Mouse (Mus musculus) mouse embryonic stem cell (cell line): ENCODE data around the gene Tk1.

Experiments
- in situ Hi-C, 2 experiments: fragments of 300-500 bp; cut with MboI; formaldehyde crosslinking; loops; 1 replicate in 1 of 2; 3 replicates in 1 of 2; pipeline ENCODE4 v1.14.3; 2019 to 2020; ENCODE audit warnings: low sequenced_read_pairs in 2 of 2, low pct_unique_long_range_greater_than_20kb in 1 of 2, mixed read lengths in 1 of 2; ENCODE audit not compliant: unreplicated experiment in 1 of 2

Gene Tk1

GRCm38 (mm10) chr11:117781993-117782704 is 43.7 kb downstream of the Tk1 start, which contains the start of the genes Tmc8 and Tmc6:
Gene Tmc8 (plus strand): TSS chr11:117782076.
Gene Tmc6 (minus strand): TSS chr11:117782198.
- in situ Hi-C loops = loop anchor here in 1 of 2 experiments (25.0 kb wide), 1 partner anchor 395 kb away; no protein-coding TSS in a partner anchor

GRCm38 (mm10) chr11:117781199-117781821 is 44.6 kb downstream of the Tk1 start:
- in situ Hi-C loops = loop anchor here in 1 of 2 experiments (25.0 kb wide), 1 partner anchor 394 kb away; no protein-coding TSS in a partner anchor

GRCm38 (mm10) chr11:117780582-117781111 is 45.2 kb downstream of the Tk1 start:
- in situ Hi-C loops = loop anchor here in 1 of 2 experiments (25.0 kb wide), 1 partner anchor 393 kb away; no protein-coding TSS in a partner anchor

DNA sequence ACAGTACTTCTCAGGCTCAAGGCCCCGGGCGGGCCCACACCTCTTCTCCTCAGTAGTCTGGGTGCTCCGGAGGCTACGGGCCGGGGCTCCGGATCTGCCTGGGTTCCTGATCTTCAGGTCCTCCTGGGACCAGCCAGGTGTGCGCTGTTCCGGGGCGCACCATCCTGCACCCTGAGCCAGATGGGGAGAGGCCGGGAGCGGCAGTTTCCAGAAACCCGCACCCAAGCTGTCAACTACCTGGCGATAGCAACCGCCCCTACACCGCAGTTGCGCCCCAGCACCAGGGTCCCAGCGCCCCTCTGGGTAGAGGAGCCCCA is 45.7 kb downstream of the Tk1 start:
- in situ Hi-C loops = loop anchor here in 1 of 2 experiments (25.0 kb wide), 1 partner anchor 393 kb away; no protein-coding TSS in a partner anchor

DNA sequence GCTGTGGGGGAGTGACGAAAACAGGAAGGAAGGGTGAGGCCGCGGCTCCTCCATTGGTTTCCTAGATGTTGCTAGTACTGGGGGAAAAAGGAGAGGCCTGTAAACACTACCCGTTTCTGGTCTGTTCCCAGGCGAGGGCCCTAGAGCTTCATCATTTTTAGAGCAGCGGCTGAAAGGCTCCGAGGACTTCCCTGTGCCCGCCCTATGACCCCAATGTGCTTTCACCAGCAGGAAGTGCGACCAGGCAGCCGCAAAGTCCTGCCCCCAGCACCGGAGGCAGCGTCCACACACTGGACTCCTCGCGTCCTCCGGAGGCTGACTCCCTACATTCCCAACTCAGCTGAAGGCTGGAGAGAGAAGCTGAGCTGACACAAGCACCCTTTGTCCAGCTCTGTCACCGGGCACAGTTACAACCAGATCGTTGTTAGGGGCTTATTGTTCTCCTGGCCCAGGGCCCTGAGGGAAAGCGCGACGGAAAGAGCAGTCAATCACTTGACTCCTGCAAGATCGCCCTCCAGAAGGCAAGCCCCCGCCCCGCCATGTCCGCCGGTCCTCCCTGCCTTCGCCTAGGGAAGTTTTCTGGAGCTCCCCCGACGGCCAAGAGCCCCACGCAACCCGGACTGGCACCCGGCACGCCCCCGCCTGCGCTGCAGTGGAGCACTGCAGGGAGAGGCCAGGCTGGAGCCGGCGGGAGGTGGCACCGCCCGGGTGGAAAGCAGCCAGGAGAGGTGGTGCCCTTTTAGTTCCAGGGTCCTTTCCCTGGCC is 46.3 kb downstream of the Tk1 start:
- in situ Hi-C loops = loop anchor here in 1 of 2 experiments (25.0 kb wide), 1 partner anchor 392 kb away; no protein-coding TSS in a partner anchor

- in situ Hi-C loops = loop anchor here in 1 of 2 experiments (25.0 kb wide), 1 partner anchor 392 kb away; no protein-coding TSS in a partner anchor
These were observed 47.0 kb downstream of the Tk1 start for GRCm38 (mm10) chr11:117778851-117779433.

- in situ Hi-C loops = loop anchor here in 1 of 2 experiments (25.0 kb wide), 1 partner anchor 391 kb away; no protein-coding TSS in a partner anchor
These were observed 47.9 kb downstream of the Tk1 start for GRCm38 (mm10) chr11:117778031-117778430.

DNA sequence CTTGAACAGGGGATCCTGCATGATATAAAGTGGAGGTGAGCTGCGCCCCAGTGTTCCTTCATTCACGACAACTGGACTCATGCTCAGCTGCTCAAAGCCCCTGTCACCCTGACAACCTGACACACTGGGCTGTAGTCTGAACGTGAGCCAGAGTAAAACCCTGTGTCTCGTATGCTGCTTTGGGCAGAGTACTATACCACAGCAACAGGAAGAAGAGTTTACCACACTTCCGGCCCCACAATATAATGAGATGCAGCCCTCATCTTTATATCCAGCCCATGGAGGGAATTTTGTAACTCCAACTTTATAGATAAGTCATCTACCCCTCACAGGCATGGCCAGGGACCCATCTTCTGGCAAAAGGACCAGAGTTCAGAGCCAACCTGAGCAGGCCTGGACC is 48.8 kb downstream of the Tk1 start:
- in situ Hi-C loops = loop anchor here in 1 of 2 experiments (25.0 kb wide), 1 partner anchor 390 kb away; no protein-coding TSS in a partner anchor

DNA sequence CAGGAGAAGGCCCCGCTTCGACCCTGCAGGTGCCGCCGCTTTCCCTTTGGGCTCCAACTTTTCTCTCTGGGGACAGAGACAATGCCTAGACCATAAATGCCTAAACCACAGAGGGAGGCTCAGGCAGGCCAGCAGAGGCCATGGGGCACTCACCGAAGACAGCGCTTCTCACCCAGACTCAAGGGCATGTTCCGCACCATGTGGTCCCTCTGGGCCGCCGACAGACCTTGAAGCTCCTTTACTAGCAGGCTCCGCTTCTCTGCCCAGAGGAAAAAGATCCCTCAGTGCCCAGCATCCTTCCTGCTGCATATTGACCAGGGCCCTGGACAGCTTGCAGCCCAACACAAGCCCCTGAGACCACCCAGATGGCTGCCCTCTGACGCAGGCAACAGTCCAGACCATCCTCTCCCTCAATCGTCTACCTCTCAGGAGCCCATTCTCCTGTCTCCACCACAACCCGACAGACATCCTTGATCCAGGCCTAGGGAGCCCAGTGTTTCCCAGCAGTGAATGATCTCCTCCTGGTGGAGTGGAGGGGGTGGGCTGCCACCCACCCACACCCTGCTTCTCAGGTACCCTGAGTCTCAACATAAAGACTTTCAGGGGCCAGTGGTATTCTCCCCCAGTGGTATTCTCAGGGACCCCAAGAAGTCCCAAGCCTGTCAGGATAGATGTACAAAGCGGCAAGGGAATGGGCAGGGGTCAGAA is 49.7 kb downstream of the Tk1 start:
- in situ Hi-C loops = loop anchor here in 1 of 2 experiments (25.0 kb wide), 1 partner anchor 389 kb away; no protein-coding TSS in a partner anchor

DNA sequence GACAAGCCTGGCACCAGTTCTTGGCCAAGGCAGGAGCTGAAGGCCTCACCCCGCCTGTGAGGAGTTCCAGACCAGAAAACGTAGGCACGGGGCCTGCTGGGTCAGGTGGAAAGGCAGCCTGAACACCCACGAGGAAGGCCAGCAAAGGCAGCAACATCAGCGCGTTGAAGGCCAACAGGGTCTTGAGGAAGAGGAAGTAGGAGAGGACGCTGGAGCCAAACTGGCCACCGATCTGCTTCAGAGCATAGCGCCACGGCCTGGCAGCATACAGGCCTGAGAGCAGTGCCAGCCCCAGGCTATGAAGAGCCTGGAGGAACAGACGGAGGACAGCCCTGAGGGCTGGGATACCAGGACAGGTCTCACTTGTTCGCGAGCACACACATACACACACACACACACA is 50.4 kb downstream of the Tk1 start:
- in situ Hi-C loops = loop anchor here in 1 of 2 experiments (25.0 kb wide), 1 partner anchor 388 kb away; no protein-coding TSS in a partner anchor

GRCm38 (mm10) chr11:117774925-117775324 is 51.0 kb downstream of the Tk1 start:
- in situ Hi-C loops = loop anchor here in 1 of 2 experiments (25.0 kb wide), 1 partner anchor 388 kb away; no protein-coding TSS in a partner anchor

DNA sequence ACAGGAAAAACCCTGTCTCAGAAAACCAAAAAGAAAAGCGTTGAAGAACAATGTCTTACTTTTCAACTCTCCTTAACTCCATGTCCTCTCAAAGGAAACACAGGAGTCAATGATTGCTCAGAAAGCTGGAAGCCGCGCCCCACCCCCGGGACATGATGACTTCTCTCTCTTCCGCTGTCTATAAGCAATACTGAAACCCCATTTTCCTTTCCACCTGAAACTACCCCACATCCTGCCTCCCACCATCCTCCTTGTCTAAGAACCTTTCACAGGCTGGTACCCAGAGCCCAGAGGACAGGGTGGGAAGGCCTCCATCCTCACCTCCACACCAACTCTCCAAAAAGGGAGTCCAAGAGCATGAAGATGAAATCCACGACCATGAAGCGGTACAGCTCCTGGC is 53.5 kb downstream of the Tk1 start:
- in situ Hi-C loops = no loop called here

- in situ Hi-C loops = no loop called here
These were observed 55.5 kb downstream of the Tk1 start for GRCm38 (mm10) chr11:117770407-117770806.

DNA sequence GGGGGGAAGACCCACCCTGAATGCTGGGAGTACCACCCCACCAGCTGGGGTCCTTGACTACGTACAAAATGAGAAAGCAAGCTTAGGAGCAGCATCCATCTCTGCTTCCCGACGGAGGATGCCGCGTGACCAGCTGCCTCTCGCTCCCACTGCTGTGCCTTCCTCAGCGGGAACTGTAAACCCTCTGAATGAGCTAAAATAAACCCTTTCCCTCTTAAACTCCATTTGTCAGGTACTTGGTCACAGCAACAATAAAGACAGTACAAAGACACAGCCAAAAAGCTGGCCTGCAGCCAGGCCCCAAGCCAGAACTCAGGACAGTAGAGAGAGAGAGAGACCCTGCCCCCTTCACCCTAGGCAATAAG is 56.2 kb downstream of the Tk1 start:
- in situ Hi-C loops = no loop called here

DNA sequence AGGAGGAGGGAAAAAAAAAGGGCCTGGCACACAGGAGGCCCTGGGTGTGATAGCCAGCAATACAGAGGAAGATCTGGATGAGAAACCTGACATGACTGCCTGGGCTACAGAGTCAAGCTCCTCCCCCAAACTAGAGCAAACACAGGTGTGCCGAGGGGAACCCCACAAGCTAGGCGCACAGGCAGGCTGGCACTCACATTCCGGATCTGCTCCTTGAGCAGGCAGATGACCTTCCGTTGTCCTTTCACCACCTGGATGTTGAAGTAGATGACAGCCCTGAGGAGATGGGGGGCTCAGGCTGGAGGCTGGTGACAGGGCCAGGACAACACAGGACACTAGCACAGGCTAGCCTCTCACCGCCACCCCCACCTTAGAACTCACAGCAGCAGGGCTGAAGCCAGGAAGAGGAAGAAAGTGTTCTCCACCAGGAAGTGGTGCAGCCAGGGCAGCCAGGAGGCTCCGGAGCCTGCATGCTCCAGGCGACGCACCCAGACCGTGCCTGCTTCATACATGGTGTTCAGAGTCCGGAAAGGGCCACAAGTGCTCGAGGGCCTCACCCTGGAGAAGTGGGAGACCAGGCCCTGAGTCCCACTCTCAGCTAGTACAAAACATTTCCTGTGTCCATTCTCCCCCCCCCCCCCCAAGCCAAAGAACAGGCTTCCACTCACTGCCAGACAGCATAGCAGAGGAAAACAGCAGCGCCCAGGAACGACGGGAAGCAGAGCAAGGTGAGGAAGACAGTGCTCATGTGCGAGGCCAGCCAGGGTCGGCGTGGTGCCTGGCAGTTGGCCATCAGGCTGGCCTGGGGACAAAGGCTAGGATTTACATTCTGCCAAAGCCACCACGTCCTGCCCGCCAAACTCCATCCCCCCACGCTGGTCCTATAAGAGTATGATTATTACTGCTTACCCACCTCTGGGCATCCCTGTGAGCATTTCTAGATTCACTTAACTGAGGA is 56.9 kb downstream of the Tk1 start:
- in situ Hi-C loops = no loop called here

- in situ Hi-C loops = no loop called here
These were observed 59.6 kb downstream of the Tk1 start for GRCm38 (mm10) chr11:117766275-117766674.
